Mouse (Mus musculus) c-Kit-positive CD71-positive TER-119-negative erythroid progenitor cells, embryonic 14.5 days (primary cell): ENCODE results near the gene Traf7.

Source experiments
- DNase-seq: peaks from one replicate; pipeline ENCODE4 v3.0.0-alpha.2; 2013; ENCODE audit warnings: low read depth

Gene Traf7

GRCm38 (mm10) chr17:24545247-24545646 lies 17.5 kb upstream of the Traf7 start:
- no peak for DNase-seq

- DNase-seq: no peak
Measured at GRCm38 (mm10) chr17:24544613-24545012, 16.9 kb upstream of the Traf7 start.

GRCm38 (mm10) chr17:24540375-24540774 lies 12.6 kb upstream of the Traf7 start:
- DNase-seq: no peak

- DNase-seq: no peak
Measured at GRCm38 (mm10) chr17:24538950-24539349, 11.2 kb upstream of the Traf7 start.

- DNase-seq: no peak
Measured at GRCm38 (mm10) chr17:24537536-24537935, 9.8 kb upstream of the Traf7 start.

- no peak for DNase-seq
Measured at GRCm38 (mm10) chr17:24535300-24535699, 7.6 kb upstream of the Traf7 start.

GRCm38 (mm10) chr17:24534160-24534718 lies 6.5 kb upstream of the Traf7 start, which contains the start of gene Rab26:
Gene Rab26, minus strand, starts transcription at chr17:24534210.
- no peak for DNase-seq

- DNase-seq: peak; percentile 94
Measured at GRCm38 (mm10) chr17:24533099-24533992, 5.6 kb upstream of the Traf7 start.

GRCm38 (mm10) chr17:24532045-24532444 lies 4.3 kb upstream of the Traf7 start:
- DNase-seq: no peak

GRCm38 (mm10) chr17:24531064-24531463 lies 3.3 kb upstream of the Traf7 start:
- no peak for DNase-seq

GRCm38 (mm10) chr17:24530361-24531050 lies 2.8 kb upstream of the Traf7 start:
- DNase-seq: no peak

- no peak for DNase-seq
Measured at GRCm38 (mm10) chr17:24529883-24530282, 2.1 kb upstream of the Traf7 start.

GRCm38 (mm10) chr17:24529007-24529451 lies 1.3 kb upstream of the Traf7 start:
- no peak for DNase-seq

GRCm38 (mm10) chr17:24528560-24528918 lies 801 bp upstream of the Traf7 start:
- DNase-seq: no peak

- no peak for DNase-seq
Measured at GRCm38 (mm10) chr17:24527315-24527714, 423 bp downstream of the Traf7 start.

- DNase-seq: no peak
Measured at GRCm38 (mm10) chr17:24524734-24525133, 3.0 kb downstream of the Traf7 start.

- DNase-seq: no peak
Measured at GRCm38 (mm10) chr17:24520450-24520849, 7.3 kb downstream of the Traf7 start.

- no peak for DNase-seq
Measured at GRCm38 (mm10) chr17:24514270-24515257, 13.2 kb downstream of the Traf7 start.

GRCm38 (mm10) chr17:24513609-24514008 lies 14.1 kb downstream of the Traf7 start:
- DNase-seq: no peak

- DNase-seq: no peak
Measured at GRCm38 (mm10) chr17:24507806-24508460, 19.8 kb downstream of the Traf7 start.

GRCm38 (mm10) chr17:24507129-24507664 lies 20.5 kb downstream of the Traf7 start:
- DNase-seq: no peak
